Mouse (Mus musculus): ENCODE measurements around the gene 4930432K21Rik. TPM values are rescaled to one million over a fixed set of nuclear protein-coding genes. Genes with fewer than 3 reads are reported as not detected.

Gene 4930432K21Rik
- total and polyA plus RNA-seq, 3 experiments, result 0.09 TPM; not detected in 2

DNA sequence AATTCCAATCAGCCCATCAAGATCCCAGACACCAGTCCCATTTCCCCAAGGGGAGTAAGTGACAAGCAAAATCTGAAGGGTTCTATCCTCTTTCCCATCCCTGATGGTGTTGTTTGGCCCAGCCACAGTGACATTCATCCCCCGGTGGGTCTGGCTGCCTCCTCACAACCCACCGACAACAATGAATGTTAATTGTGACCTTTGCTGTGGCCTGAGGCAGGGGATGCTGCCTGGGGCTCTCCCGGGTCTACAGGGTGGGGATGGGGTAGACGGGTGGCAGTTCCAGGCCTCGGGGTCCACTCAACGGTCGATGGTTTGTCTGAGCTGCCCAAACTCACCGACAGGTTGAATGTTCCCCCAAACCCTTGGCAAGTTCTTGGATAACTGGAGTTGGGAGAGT, 30.8 kb downstream of the 4930432K21Rik start:
- H3K36me3 ChIP-seq (replicated peaks in 1 of 2; ENCODE audit: control insufficient read depth in 1 of 2, insufficient read depth in 1 of 2, low read length in 1 of 2), result no peaks in the 10 kb centered on the region
- no peak overlapping the region for H3K4me3 ChIP-seq (replicated peaks in 1 of 3; ENCODE audit: low read depth in 2 of 3, low read length in 2 of 3, poor library complexity in 1 of 3)
- in situ Hi-C loops (cut with MboI; ENCODE audit: low pct_ligation_motif_present, low pct_unique_long_range_greater_than_20kb, low sequenced_read_pairs), result no loop called here
- dilution Hi-C loops (cut with MboI; ENCODE audit: extremely low pct_ligation_motif_present, extremely low pct_unique_long_range_greater_than_20kb, low sequenced_read_pairs), result no loop called here
- no peak overlapping the region for H3K9ac ChIP-seq (ENCODE audit: insufficient read depth, low read depth)
- no peak overlapping the region for H3K4me2 ChIP-seq (ENCODE audit: insufficient read depth, low read depth, poor library complexity, severe bottlenecking)
- H3K27me3 ChIP-seq (replicated peaks), result peaks cover 33% of the 10 kb centered on the region
- H3K79me2 ChIP-seq (replicated peaks; ENCODE audit: control insufficient read depth, extremely low read depth, insufficient read depth, poor library complexity, severe bottlenecking), result no peaks in the 10 kb centered on the region
- no peaks in the 10 kb centered on the region for H3K9me3 ChIP-seq (replicated peaks; ENCODE audit: low read length)
- H3K27ac ChIP-seq (ENCODE audit: insufficient read depth, low read depth), result no peak overlapping the region
- peaks cover 3 to 5% of the 10 kb centered on the region in 2 experiments for H3K4me1 ChIP-seq (ENCODE audit: control insufficient read depth in 1 of 2, insufficient read depth in 2 of 2)
- TF ChIP-seq ZNF384 (IDR thresholded peaks at IDR 0.05; ENCODE audit: low read depth, low read length), result no peak
- TF ChIP-seq BHLHE40 (IDR thresholded peaks at IDR 0.05; ENCODE audit: low read depth, low read length), result no peak
- no peak for TF ChIP-seq JUN (IDR thresholded peaks at IDR 0.05; ENCODE audit: insufficient read depth, low read depth, low read length)
- no peak for TF ChIP-seq CHD2 (IDR thresholded peaks at IDR 0.05; ENCODE audit: low read length)
- TF ChIP-seq HCFC1 (IDR thresholded peaks at IDR 0.05; ENCODE audit: low read depth, low read length), result no peak
- no peak for TF ChIP-seq SIN3A (IDR thresholded peaks at IDR 0.05; ENCODE audit: low read length)
- TF ChIP-seq ZC3H11A (IDR thresholded peaks at IDR 0.05; ENCODE audit: low read depth, low read length), result no peak
- TF ChIP-seq ZMIZ1 (IDR thresholded peaks at IDR 0.05; ENCODE audit: low read depth, low read length), result no peak
- no peak for TF ChIP-seq NRF1 (IDR thresholded peaks at IDR 0.05; ENCODE audit: low read depth, low read length)
- no peak for TF ChIP-seq ZKSCAN1 (IDR thresholded peaks at IDR 0.05; ENCODE audit: borderline replicate concordance, low read depth, low read length)
- TF ChIP-seq NELFE (IDR thresholded peaks at IDR 0.05; ENCODE audit: low read depth, low read length), result no peak
- TF ChIP-seq SMC3 (IDR thresholded peaks at IDR 0.05; ENCODE audit: low read depth, low read length), result no peak
- no peak for TF ChIP-seq MAX (IDR thresholded peaks at IDR 0.05; ENCODE audit: low read length)
- no peak for TF ChIP-seq USF2 (conservative IDR thresholded peaks at IDR 0.05; ENCODE audit: low read depth, low read length)
- TF ChIP-seq MAFK (IDR thresholded peaks at IDR 0.05; ENCODE audit: insufficient replicate concordance, low read length), result no peak
- no peak for TF ChIP-seq TCF12 (IDR thresholded peaks at IDR 0.05; ENCODE audit: low read depth, low read length)
- DNase-seq (ENCODE audit: extremely low read depth), result no peak

DNA sequence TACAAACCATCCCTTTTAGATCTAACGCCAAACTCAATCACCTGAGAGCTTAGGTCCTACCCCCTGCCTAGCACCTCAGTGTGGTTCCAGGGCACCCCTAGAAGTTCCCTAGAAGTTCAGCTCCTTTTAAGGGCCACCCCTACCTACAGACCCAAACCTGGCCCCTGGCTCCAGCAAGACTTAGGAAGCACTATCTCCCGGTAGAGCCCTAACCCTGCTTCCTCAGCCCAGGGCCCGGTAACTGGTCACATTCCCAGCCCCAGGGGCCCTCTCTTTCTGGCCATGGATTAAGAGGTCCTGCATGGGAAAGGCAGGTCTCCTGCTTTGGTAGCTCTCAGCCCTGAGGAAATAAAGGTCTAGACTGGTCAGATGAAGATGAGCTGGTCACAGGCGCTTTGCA, 32.1 kb downstream of the 4930432K21Rik start:
- Histone ChIP-seq H3K27me3 (replicated peaks) (peaks cover 30% of the 10 kb centered on the region), H3K36me3 (replicated peaks in 1 of 2; ENCODE audit: control insufficient read depth in 1 of 2, insufficient read depth in 1 of 2, low read length in 1 of 2) (no peaks in the 10 kb centered on the region), H3K4me2 (ENCODE audit: insufficient read depth, low read depth, poor library complexity, severe bottlenecking) (no peak overlapping the region), H3K27ac (ENCODE audit: insufficient read depth, low read depth) (no peak overlapping the region), H3K79me2 (replicated peaks; ENCODE audit: control insufficient read depth, extremely low read depth, insufficient read depth, poor library complexity, severe bottlenecking) (no peaks in the 10 kb centered on the region), H3K4me3 (replicated peaks in 1 of 3; ENCODE audit: low read depth in 2 of 3, low read length in 2 of 3, poor library complexity in 1 of 3) (no peak overlapping the region), H3K9ac (ENCODE audit: insufficient read depth, low read depth) (no peak overlapping the region), H3K4me1 (ENCODE audit: control insufficient read depth in 1 of 2, insufficient read depth in 2 of 2) (0 out of 4 replicates have a peak, but pooled peaks cover 0 to 3% of the 10 kb centered on the region in 2 experiments), H3K9me3 (replicated peaks; ENCODE audit: low read length) (peaks cover under 1% of the 10 kb centered on the region)
- in situ Hi-C loops (cut with MboI; ENCODE audit: low pct_ligation_motif_present, low pct_unique_long_range_greater_than_20kb, low sequenced_read_pairs), result loop anchor here (10.0 kb wide), 1 partner anchor 95 kb away; the partner anchor contains the start of gene Ccdc130
- dilution Hi-C loops (cut with MboI; ENCODE audit: extremely low pct_ligation_motif_present, extremely low pct_unique_long_range_greater_than_20kb, low sequenced_read_pairs), result no loop called here
- DNase-seq (ENCODE audit: extremely low read depth), result no peak
- no peak for TF ChIP-seq RCOR1 (conservative IDR thresholded peaks at IDR 0.05; ENCODE audit: low read depth, low read length)
